Mouse (Mus musculus) limb, embryonic 13.5 days (tissue): Measurements from ENCODE around the gene Aqp2. TPM values are rescaled to one million over a fixed set of nuclear protein-coding genes. Genes with fewer than 3 reads are reported as not detected.

Source experiments
- ATAC-seq: fragments of 200-750 bp; cut with Nextera tagmentation; 2 replicates; pipeline ENCODE4 v1.8.0; 2017; ENCODE audit warnings: low read depth, moderate number of reproducible peaks, moderate TSS enrichment; ENCODE audit not compliant: low FRiP score
- H3K27ac ChIP-seq: fragments of 300-500 bp; sonication (generic); 2 replicates; pipeline ENCODE4 v1.5.1; 2015; ENCODE audit warnings: inconsistent platforms, mild to moderate bottlenecking, moderate library complexity
- H3K27me3 ChIP-seq: fragments of 300-500 bp; sonication (generic); 2 replicates; pipeline ENCODE4 v1.6.1; 2015; ENCODE audit warnings: mild to moderate bottlenecking, inconsistent platforms
- H3K36me3 ChIP-seq: fragments of 300-500 bp; sonication (generic); 2 replicates; pipeline ENCODE4 v1.6.1; 2015; ENCODE audit warnings: inconsistent platforms, mild to moderate bottlenecking, moderate library complexity
- H3K4me1 ChIP-seq: fragments of 300-500 bp; sonication (generic); 2 replicates; pipeline ENCODE4 v1.6.1; 2015; ENCODE audit warnings: inconsistent platforms
- H3K4me2 ChIP-seq: fragments of 300-500 bp; sonication (generic); replicated peaks from 2 replicates; pipeline ENCODE4 v1.6.1; 2015; ENCODE audit warnings: inconsistent platforms, mild to moderate bottlenecking, moderate library complexity
- H3K4me3 ChIP-seq: fragments of 300-500 bp; sonication (generic); 2 replicates; pipeline ENCODE4 v1.5.1; 2015; ENCODE audit warnings: moderate library complexity, mild to moderate bottlenecking, inconsistent platforms
- H3K9ac ChIP-seq: fragments of 300-500 bp; sonication (generic); 2 replicates; pipeline ENCODE4 v1.6.1; 2015; ENCODE audit warnings: mild to moderate bottlenecking, inconsistent platforms
- H3K9me3 ChIP-seq: fragments of 300-500 bp; sonication (generic); 2 replicates; pipeline ENCODE4 v1.6.1; 2016; ENCODE audit warnings: inconsistent platforms
- WGBS: fragments of 180-500 bp; shearing (Covaris S2); methylation state at CpG from one replicate; pipeline ENCODE4 v1.1.7; 2015; 5-methylcytosine and 5-hydroxymethylcytosine counted together
- polyA plus RNA-seq: library from polyadenylated mRNA; unstranded; fragments of >200 nt; fragmentation: Nextera tagmentation; extraction: Ambion mirVana; gene quantifications from 2 replicates; pipeline ENCODE4 v1.2.1, GENCODE M21; 2015

The Aqp2 gene
- polyA plus RNA-seq, 1 experiment from 2014 or later: not detected

- 77% methylated on average over 4 of the region's 4 CpGs for WGBS
- Histone ChIP-seq H3K9ac (no peak overlapping the region), H3K27me3 (0 out of 2 replicates have a peak, but pooled peaks cover 3% of the 10 kb centered on the region), H3K4me2 (no peak overlapping the region), H3K4me1 (0 out of 2 replicates have a peak, but pooled peaks cover 4% of the 10 kb centered on the region), H3K9me3 (no peaks in the 10 kb centered on the region), H3K4me3 (no peak overlapping the region), H3K27ac (no peak overlapping the region), H3K36me3 (no peaks in the 10 kb centered on the region)
- ATAC-seq: no peak
Observed at GRCm38 (mm10) chr15:99567371-99567770, 11.5 kb upstream of the Aqp2 start.

DNA sequence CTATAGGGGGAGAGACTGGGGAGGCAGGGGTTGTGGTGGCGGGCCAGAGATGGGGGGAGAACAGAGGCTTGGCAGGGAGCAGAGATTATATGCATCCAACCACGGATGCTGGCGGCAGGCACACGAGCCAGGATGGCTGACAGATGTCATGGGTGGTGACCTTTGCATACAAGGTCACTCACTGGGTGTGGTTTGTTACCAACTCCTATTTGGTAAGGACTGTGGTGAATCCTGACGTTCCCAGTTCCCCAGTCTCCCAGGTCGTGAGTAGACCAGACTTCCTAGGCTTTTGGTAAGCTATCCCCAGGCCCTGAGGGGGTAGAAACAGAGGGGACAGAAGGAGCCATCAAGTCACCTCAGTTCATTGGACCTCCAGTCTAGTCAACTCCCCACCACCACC is 10.2 kb upstream of the Aqp2 start:
- Histone ChIP-seq H3K4me1 (0 out of 2 replicates have a peak, but pooled peaks cover 4% of the 10 kb centered on the region), H3K27me3 (0 out of 2 replicates have a peak, but pooled peaks cover 3% of the 10 kb centered on the region), H3K4me2 (no peak overlapping the region), H3K4me3 (no peak overlapping the region), H3K9ac (no peak overlapping the region), H3K27ac (no peak overlapping the region), H3K36me3 (no peaks in the 10 kb centered on the region), H3K9me3 (no peaks in the 10 kb centered on the region)
- ATAC-seq: no peak
- 63% methylated on average over 6 of the region's 6 CpGs for WGBS

DNA sequence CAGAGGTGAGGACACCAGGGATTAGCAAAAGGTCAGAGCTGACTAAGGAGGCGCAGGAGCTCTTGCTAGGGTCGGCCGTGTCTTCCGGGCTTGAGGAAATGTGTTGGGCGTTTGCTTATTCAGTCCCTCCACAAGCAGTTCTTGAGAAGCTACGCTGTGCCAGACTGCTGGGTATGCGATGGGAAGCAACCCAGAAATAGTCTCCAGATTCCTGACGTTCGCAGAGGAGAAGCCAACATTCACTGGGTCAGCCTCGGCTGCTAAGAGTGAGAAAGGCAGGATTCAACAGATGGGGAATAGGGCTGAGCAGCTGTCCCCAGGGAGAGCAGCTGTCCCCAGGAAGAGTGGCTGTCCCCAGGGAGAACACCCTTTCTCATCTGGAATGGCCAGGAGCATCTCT is 9.7 kb upstream of the Aqp2 start:
- H3K4me2 ChIP-seq: no peak overlapping the region
- no peaks in the 10 kb centered on the region for H3K36me3 ChIP-seq
- H3K4me1 ChIP-seq: 0 out of 2 replicates have a peak, but pooled peaks cover 1% of the 10 kb centered on the region
- H3K4me3 ChIP-seq: no peak overlapping the region
- 79% methylated on average over 10 of the region's 10 CpGs for WGBS
- no peak for ATAC-seq
- 0 out of 2 replicates have a peak, but pooled peaks cover 3% of the 10 kb centered on the region for H3K27me3 ChIP-seq
- H3K9me3 ChIP-seq: no peaks in the 10 kb centered on the region
- no peak overlapping the region for H3K9ac ChIP-seq
- H3K27ac ChIP-seq: no peak overlapping the region

DNA sequence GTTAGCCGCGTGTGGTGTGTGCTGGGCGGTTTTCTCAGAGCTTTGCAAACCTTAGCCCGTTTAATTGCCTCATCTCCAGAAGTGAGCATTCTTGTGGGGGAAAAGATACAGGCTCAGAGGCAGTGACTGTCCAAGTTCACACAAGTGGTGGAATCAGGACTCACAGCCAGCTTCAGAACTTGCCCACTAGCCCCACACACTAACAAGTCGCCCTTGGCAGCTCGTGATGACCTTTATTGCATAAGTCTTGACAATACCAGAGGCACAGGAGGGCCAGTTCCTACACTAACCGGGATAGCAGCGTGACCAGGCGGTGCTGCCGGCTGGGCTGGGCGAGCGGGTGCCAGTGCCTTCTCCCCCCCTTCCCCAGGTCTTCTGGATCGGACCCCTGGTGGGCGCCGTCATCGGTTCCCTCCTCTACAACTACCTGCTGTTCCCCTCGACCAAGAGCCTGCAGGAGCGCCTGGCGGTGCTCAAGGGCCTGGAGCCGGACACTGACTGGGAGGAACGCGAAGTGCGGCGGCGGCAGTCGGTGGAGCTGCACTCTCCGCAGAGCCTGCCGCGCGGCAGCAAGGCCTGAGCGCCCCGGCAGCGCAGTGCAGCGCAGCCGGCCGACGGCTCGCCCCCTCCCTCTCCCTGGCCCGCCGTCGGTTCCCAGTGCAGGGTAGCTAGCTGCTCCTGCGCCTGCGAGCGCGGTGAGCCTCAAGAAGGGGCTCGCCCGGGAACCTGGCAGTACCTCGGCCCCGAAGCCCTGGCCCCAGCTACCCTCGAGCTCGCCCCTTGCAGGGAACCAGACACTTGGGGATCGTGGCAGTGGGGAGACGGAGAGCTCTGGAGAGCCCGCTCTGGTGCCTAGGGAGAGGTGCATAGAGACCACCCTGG is 4.8 kb downstream of the Aqp2 start:
- peak overlapping the region; percentile 50; the same call in 1 of the 2 replicates for H3K9ac ChIP-seq
- no peaks in the 10 kb centered on the region for H3K9me3 ChIP-seq
- WGBS: 2% methylated on average over 54 of the region's 54 CpGs
- peaks cover 18% of the 10 kb centered on the region for H3K4me1 ChIP-seq
- H3K4me3 ChIP-seq: peak overlapping the region; percentile 33
- H3K27me3 ChIP-seq: peaks cover 99% of the 10 kb centered on the region
- H3K4me2 ChIP-seq: peak overlapping the region; percentile 63
- H3K36me3 ChIP-seq: no peaks in the 10 kb centered on the region
- ATAC-seq: 0 out of 2 replicates have a peak, but pooled peaks have one; percentile 15
- no peak overlapping the region for H3K27ac ChIP-seq

DNA sequence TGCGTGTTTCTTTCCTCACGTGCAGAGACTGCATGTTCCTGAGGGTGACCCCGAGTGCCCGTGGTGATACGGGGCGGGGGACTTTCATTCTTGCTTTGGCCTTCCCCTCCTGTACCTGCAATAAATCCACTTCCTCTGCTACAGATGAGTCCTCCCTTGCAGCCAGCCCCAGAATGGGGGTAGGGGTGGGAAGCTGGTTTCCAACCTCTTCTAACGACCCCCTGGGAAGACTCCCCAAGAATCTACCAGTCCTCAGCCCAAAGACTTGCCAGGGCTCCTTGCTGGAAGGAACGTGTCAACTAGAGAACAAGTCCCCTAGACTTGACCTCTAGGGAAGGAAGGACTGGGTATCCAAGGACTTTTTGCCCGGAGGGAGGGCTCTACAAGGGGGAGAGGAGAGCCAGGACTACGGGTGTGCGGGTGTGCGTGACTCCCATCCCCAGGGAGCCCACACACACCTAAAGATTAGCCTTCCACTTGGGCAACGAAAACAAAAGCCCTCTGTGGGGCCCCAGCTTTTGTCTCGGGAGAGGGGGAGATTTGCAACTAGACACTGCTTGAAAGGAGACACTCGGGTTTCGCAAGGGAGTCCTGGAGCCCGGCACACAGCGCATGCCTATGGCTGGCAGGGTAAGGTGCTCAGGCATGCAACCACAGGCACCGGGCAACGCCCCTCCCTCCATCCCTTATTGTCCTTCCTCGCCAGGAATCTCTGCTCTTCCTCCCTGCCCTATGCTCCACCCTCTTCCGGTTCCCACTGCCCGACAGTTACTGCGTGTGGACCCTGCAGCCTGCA is 5.8 kb downstream of the Aqp2 start:
- no peak; the same call in 1 of the 2 replicates for ATAC-seq
- 2% methylated on average over 24 of the region's 24 CpGs for WGBS

DNA sequence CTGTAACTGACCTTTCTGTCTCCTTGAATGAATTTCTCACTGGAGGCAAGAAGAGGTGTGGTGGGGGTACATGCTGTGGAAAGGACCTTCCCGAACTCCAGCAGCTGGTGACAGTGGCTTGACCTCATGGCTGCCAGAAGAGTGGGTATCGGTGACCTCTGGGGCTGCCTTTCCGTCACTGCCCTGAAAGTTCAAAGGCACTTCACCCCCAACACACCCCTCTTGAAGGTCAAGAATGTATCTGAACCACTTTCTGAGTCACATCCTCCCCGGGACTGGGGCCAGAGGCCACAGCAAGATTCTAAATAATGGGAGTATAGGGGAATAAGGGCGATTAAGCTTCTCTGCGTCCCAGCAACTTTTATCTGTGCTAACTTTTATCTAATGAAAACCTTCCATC is 6.9 kb downstream of the Aqp2 start:
- WGBS: 65% methylated on average over 6 of the region's 6 CpGs
- no peak for ATAC-seq
- H3K27me3 ChIP-seq: peaks cover 99% of the 10 kb centered on the region
- no peak overlapping the region for H3K4me3 ChIP-seq
- H3K36me3 ChIP-seq: no peaks in the 10 kb centered on the region
- H3K27ac ChIP-seq: no peak overlapping the region
- H3K4me1 ChIP-seq: peaks cover 26% of the 10 kb centered on the region
- H3K4me2 ChIP-seq: no peak overlapping the region
- H3K9ac ChIP-seq: no peak overlapping the region
- H3K9me3 ChIP-seq: no peaks in the 10 kb centered on the region

More for the DNA sequence above, 5.8 kb downstream of the Aqp2 start:
- Histone ChIP-seq H3K27ac (no peak overlapping the region), H3K36me3 (no peaks in the 10 kb centered on the region), H3K4me2 (peak overlapping the region; percentile 63), H3K4me3 (peak overlapping the region; percentile 33), H3K4me1 (peaks cover 21% of the 10 kb centered on the region), H3K27me3 (peaks cover 99% of the 10 kb centered on the region), H3K9me3 (no peaks in the 10 kb centered on the region), H3K9ac (no peak overlapping the region)

- Histone ChIP-seq H3K27me3 (peaks cover 99% of the 10 kb centered on the region), H3K36me3 (no peaks in the 10 kb centered on the region), H3K9ac (no peak overlapping the region), H3K9me3 (no peaks in the 10 kb centered on the region), H3K4me1 (peaks cover 30% of the 10 kb centered on the region), H3K27ac (no peak overlapping the region), H3K4me3 (no peak overlapping the region), H3K4me2 (no peak overlapping the region)
- 92% methylated on average over 3 of the region's 3 CpGs for WGBS
- no peak for ATAC-seq
Observed at GRCm38 (mm10) chr15:99586525-99586924, 7.7 kb downstream of the Aqp2 start.

DNA sequence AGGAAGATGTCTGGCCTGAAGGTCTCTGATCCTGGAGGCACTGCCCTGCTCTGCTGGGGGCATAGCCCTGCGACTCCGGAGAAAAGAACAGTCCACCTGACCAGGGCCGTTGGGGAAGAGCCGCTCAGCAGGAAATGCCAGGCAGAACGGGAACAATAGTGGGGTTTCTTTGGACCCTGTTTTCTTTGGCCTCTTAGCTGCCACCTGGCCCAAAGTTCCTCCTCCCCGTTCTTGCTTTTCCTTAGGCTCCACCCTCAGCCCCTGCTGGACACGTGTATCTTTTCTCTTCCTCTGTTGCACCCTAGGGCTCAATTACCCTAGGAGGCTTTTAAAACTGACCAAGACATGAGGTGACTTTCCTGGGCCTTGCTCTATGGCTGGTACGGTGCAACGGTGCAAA is 10.4 kb downstream of the Aqp2 start:
- no peaks in the 10 kb centered on the region for H3K9me3 ChIP-seq
- no peak overlapping the region for H3K4me2 ChIP-seq
- H3K9ac ChIP-seq: no peak overlapping the region
- H3K27ac ChIP-seq: no peak overlapping the region
- no peaks in the 10 kb centered on the region for H3K36me3 ChIP-seq
- H3K4me1 ChIP-seq: peaks cover 21% of the 10 kb centered on the region
- no peak for ATAC-seq
- H3K4me3 ChIP-seq: no peak overlapping the region
- 7% methylated on average over 9 of the region's 9 CpGs for WGBS
- peaks cover 100% of the 10 kb centered on the region for H3K27me3 ChIP-seq

DNA sequence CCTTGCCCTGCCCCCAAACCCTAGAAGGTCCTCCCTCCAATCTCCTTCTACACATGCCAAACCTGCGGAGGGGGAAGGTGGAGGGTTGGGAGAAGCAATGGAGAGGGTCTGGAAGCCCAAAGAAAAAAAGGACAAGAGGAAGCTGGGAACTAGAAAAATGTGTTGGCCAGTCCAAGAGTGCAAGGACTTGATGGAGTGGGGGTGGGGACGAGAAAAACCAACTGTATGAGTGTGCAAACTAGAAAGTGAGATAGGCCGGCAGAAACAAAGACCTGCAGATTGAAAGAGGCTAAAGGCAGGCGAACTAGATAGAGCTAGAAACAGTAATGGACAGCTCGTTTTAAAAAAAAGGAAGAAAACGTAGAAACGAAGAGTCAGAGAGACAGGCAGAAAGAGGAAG is 10.8 kb downstream of the Aqp2 start:
- peaks cover 100% of the 10 kb centered on the region for H3K27me3 ChIP-seq
- WGBS: 21% methylated on average over 7 of the region's 7 CpGs
- H3K4me2 ChIP-seq: no peak overlapping the region
- H3K9me3 ChIP-seq: no peaks in the 10 kb centered on the region
- no peak overlapping the region for H3K27ac ChIP-seq
- ATAC-seq: no peak
- peaks cover 16% of the 10 kb centered on the region for H3K4me1 ChIP-seq
- H3K9ac ChIP-seq: no peak overlapping the region
- H3K36me3 ChIP-seq: no peaks in the 10 kb centered on the region
- H3K4me3 ChIP-seq: no peak overlapping the region

- Histone ChIP-seq H3K36me3 (no peaks in the 10 kb centered on the region), H3K4me3 (peak within 1 kb of the TSS; percentile 47), H3K27me3 (peaks cover 100% of the 10 kb centered on the region), H3K4me1 (peaks cover 12% of the 10 kb centered on the region; the same call in 1 of the 2 replicates), H3K4me2 (peak within 1 kb of the TSS; percentile 72), H3K9ac (peak within 1 kb of the TSS; percentile 27), H3K27ac (no peak within 1 kb of the TSS), H3K9me3 (no peaks in the 10 kb centered on the region)
- WGBS: 2% methylated on average over 68 of the region's 83 CpGs
- peak; percentile 84 for ATAC-seq
Observed at GRCm38 (mm10) chr15:99590429-99591084, 11.7 kb downstream of the Aqp2 start, which contains the start of gene Aqp5. TSS of gene Aqp5 (plus strand) at chr15:99590782.

- no peaks in the 10 kb centered on the region for H3K9me3 ChIP-seq
- no peak overlapping the region for H3K4me3 ChIP-seq
- no peak overlapping the region for H3K27ac ChIP-seq
- no peak overlapping the region for H3K9ac ChIP-seq
- ATAC-seq: no peak
- no peak overlapping the region for H3K4me2 ChIP-seq
- 80% methylated on average over 8 of the region's 8 CpGs for WGBS
- peaks cover 93% of the 10 kb centered on the region for H3K27me3 ChIP-seq
- peaks cover 12% of the 10 kb centered on the region; the same call in 1 of the 2 replicates for H3K4me1 ChIP-seq
- no peaks in the 10 kb centered on the region for H3K36me3 ChIP-seq
Observed at GRCm38 (mm10) chr15:99592177-99592576, 13.3 kb downstream of the Aqp2 start.
